Mouse (Mus musculus) myocyte (in vitro differentiated cells): ENCODE results near the gene Nudt2. TPM values are rescaled to one million over a fixed set of nuclear protein-coding genes. Genes with fewer than 3 reads are reported as not detected.

Experiments used
- H3K27me3 ChIP-seq: one replicate; pipeline ENCODE4 v1.6.1; 2011; ENCODE audit not compliant: control insufficient read depth, insufficient read depth, insufficient read length
- H3K36me3 ChIP-seq: one replicate; pipeline ENCODE4 v1.6.1; 2011; ENCODE audit not compliant: control insufficient read depth, insufficient read depth
- H3K4me2 ChIP-seq: one replicate; pipeline ENCODE4 v1.6.1; 2011; ENCODE audit warnings: low read depth, control low read depth
- H3K4me3 ChIP-seq: one replicate; pipeline ENCODE4 v1.5.1; 2011; ENCODE audit warnings: mild to moderate bottlenecking, control low read depth, moderate library complexity
- H3K79me2 ChIP-seq: one replicate; pipeline ENCODE4 v1.6.1; 2011; ENCODE audit not compliant: control insufficient read depth, insufficient read depth
- H3ac ChIP-seq: one replicate; pipeline ENCODE4 v1.6.1; 2011; ENCODE audit not compliant: control insufficient read depth, insufficient read length
- CEBPB ChIP-seq: IDR thresholded peaks from 2 replicates; pipeline ENCODE4 v1.6.1; 2011; ENCODE audit warnings: mild to moderate bottlenecking, moderate library complexity; ENCODE audit not compliant: poor library complexity, insufficient read depth, severe bottlenecking
- E2F4 ChIP-seq: IDR thresholded peaks from one replicate; pipeline ENCODE4 v1.6.1; 2011; ENCODE audit warnings: mild to moderate bottlenecking, control low read depth, moderate library complexity; ENCODE audit not compliant: insufficient read depth
- MAX ChIP-seq: IDR thresholded peaks from one replicate; pipeline ENCODE4 v1.6.1; 2011; ENCODE audit warnings: low read depth, mild to moderate bottlenecking, control low read depth
- MYOD1 ChIP-seq, 3 experiments: IDR thresholded peaks; one replicate each; pipeline ENCODE4 v1.6.1; 2011; ENCODE audit warnings: control low read depth in 2 of 3, low read depth in 2 of 3, mild to moderate bottlenecking in 2 of 3, moderate library complexity in 1 of 3; ENCODE audit not compliant: insufficient read length in 2 of 3, control insufficient read depth in 1 of 3
- MYOG ChIP-seq, 3 experiments: IDR thresholded peaks; one replicate each; pipeline ENCODE4 v1.6.1; 2011; ENCODE audit warnings: control low read depth in 2 of 3, low read depth in 2 of 3, mild to moderate bottlenecking in 2 of 3; ENCODE audit not compliant: insufficient read length in 2 of 3, control insufficient read depth in 1 of 3, insufficient read depth in 1 of 3
- POLR2A ChIP-seq: IDR thresholded peaks from one replicate; pipeline ENCODE4 v1.6.1; 2011; ENCODE audit warnings: low read depth, mild to moderate bottlenecking, control low read depth, moderate library complexity; ENCODE audit not compliant: insufficient read length
- POLR2AphosphoS2 ChIP-seq: IDR thresholded peaks from one replicate; pipeline ENCODE4 v1.6.1; 2011; ENCODE audit warnings: low read depth, control low read depth; ENCODE audit not compliant: insufficient read length
- REST ChIP-seq: IDR thresholded peaks from one replicate; pipeline ENCODE4 v1.6.1; 2011; ENCODE audit warnings: mild to moderate bottlenecking, control low read depth, moderate library complexity; ENCODE audit not compliant: insufficient read depth, insufficient read length
- SRF ChIP-seq: IDR thresholded peaks from one replicate; pipeline ENCODE4 v1.6.1; 2011; ENCODE audit warnings: low read depth; ENCODE audit not compliant: control insufficient read depth, insufficient read length
- TCF12 ChIP-seq: IDR thresholded peaks from one replicate; pipeline ENCODE4 v1.6.1; 2011; ENCODE audit warnings: mild to moderate bottlenecking, control low read depth; ENCODE audit not compliant: poor library complexity, insufficient read depth, severe bottlenecking
- TCF3 ChIP-seq: IDR thresholded peaks from one replicate; pipeline ENCODE4 v1.6.1; 2011; ENCODE audit warnings: low read depth, control low read depth; ENCODE audit not compliant: insufficient read length
- USF1 ChIP-seq: IDR thresholded peaks from one replicate; pipeline ENCODE4 v1.6.1; 2011; ENCODE audit warnings: low read depth, mild to moderate bottlenecking, control low read depth, moderate library complexity
- polyA plus RNA-seq: library from polyadenylated mRNA; unstranded; fragments of >200 nt; fragmentation: generic; extraction: Trizol; gene quantifications from one replicate; pipeline ENCODE4 v1.2.1, GENCODE M21; 2012; ENCODE audit warnings: missing spikeins

The Nudt2 gene
- polyA plus RNA-seq, 1 experiment, result 36.9 TPM

DNA sequence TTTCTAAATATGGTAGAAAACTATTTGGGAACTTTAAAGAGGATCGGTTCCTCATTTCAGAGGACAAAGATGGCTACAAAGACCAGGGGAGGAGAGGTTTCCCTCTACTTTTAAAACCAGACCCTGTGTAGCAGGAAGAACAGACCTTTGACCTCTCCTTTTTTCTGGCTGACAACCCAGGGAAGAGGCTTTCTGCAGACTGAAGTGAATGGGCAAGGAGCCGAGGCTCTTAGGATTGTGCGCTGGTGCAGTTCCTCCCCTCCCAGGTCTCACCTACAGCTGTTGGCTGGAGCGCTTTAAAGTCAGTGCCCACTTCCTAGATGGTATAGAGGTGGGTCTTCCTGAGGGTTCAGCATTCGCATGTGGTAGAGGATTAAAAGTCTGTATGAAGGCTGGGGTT lies 32.1 kb downstream of the Nudt2 start:
- TF ChIP-seq TCF3 (no peak), MYOD1 (IDR thresholded peaks at IDR 0.05; ENCODE audit: control insufficient read depth in 1 of 3, insufficient read length in 2 of 3, low read depth in 2 of 3) (no peak), POLR2AphosphoS2 (no peak), TCF12 (no peak), CEBPB (no peak), E2F4 (no peak), REST (no peak), MAX (no peak), SRF (no peak), POLR2A (no peak), MYOG (IDR thresholded peaks at IDR 0.05; ENCODE audit: control insufficient read depth in 1 of 3, insufficient read depth in 1 of 3, insufficient read length in 2 of 3, low read depth in 2 of 3) (no peak), USF1 (no peak)
- no peak overlapping the region for H3K4me3 ChIP-seq
- no peaks in the 10 kb centered on the region for H3K36me3 ChIP-seq
- no peaks in the 10 kb centered on the region for H3K27me3 ChIP-seq
- no peak overlapping the region for H3K4me2 ChIP-seq
- no peak overlapping the region for H3ac ChIP-seq
- no peaks in the 10 kb centered on the region for H3K79me2 ChIP-seq

GRCm38 (mm10) chr4:41497579-41497978 lies 32.6 kb downstream of the Nudt2 start:
- no peak for TF ChIP-seq MAX
- TF ChIP-seq SRF, result no peak
- no peak for TF ChIP-seq E2F4
- TF ChIP-seq POLR2AphosphoS2, result no peak
- no peak for TF ChIP-seq MYOG (IDR thresholded peaks at IDR 0.05; ENCODE audit: control insufficient read depth in 1 of 3, insufficient read depth in 1 of 3, insufficient read length in 2 of 3, low read depth in 2 of 3)
- TF ChIP-seq TCF3, result no peak
- TF ChIP-seq MYOD1 (IDR thresholded peaks at IDR 0.05; ENCODE audit: control insufficient read depth in 1 of 3, insufficient read length in 2 of 3, low read depth in 2 of 3), result no peak
- TF ChIP-seq POLR2A, result no peak
- TF ChIP-seq TCF12, result no peak
- TF ChIP-seq CEBPB, result no peak
- TF ChIP-seq USF1, result no peak
- no peak for TF ChIP-seq REST
- H3K4me2 ChIP-seq, result no peak overlapping the region
- H3ac ChIP-seq, result no peak overlapping the region
- H3K4me3 ChIP-seq, result no peak overlapping the region
- H3K27me3 ChIP-seq, result no peaks in the 10 kb centered on the region
- no peaks in the 10 kb centered on the region for H3K36me3 ChIP-seq
- no peaks in the 10 kb centered on the region for H3K79me2 ChIP-seq

DNA sequence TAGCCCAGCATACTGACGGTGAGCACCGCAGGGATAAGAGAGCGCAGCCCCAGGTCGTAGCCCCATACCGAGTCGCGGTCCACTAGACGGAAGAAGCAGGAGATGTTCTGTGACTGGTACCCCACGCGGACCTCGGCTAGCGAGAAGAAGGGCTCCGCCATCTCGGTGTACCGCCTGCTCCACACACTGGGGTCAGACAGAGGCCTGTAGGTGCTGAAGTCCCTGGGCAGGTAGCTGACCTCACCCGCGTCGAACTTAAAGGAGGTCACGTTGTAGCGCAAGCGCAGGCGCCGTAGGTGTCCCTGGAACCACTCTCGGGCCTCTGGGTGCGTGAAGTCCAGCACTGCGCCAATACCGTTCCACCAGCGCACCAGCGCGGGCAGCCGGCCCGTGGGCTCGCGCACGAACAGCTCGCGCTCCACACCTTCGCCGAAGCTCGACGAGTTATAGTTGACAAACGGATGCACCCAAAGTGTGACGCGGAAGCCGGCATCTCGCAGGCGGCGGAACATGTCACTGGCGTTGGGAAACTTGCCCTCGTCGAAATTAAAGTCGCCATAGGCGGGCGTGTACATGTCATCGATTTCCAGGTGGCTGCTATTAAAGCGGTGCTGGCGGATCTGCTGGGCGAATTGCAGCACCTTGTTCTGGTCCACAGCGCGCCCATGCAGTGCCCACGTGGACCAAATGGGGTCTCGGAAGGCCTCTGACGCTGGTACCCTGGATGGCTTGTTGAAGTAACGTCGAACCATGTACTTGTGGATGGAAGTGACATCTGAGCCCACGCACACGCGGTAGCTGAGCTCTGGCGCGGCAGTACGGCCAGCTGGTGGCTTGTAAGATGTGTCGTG lies 33.3 kb downstream of the Nudt2 start:
- H3K79me2 ChIP-seq, result no peaks in the 10 kb centered on the region
- no peak overlapping the region for H3ac ChIP-seq
- H3K27me3 ChIP-seq, result no peaks in the 10 kb centered on the region
- TF ChIP-seq E2F4, result no peak
- no peak for TF ChIP-seq USF1
- TF ChIP-seq MAX, result no peak
- TF ChIP-seq MYOD1 (IDR thresholded peaks at IDR 0.05; ENCODE audit: control insufficient read depth in 1 of 3, insufficient read length in 2 of 3, low read depth in 2 of 3), result no peak
- TF ChIP-seq POLR2AphosphoS2, result no peak
- no peak for TF ChIP-seq MYOG (IDR thresholded peaks at IDR 0.05; ENCODE audit: control insufficient read depth in 1 of 3, insufficient read depth in 1 of 3, insufficient read length in 2 of 3, low read depth in 2 of 3)
- no peak for TF ChIP-seq REST
- TF ChIP-seq SRF, result no peak
- TF ChIP-seq CEBPB, result no peak
- TF ChIP-seq POLR2A, result no peak
- no peak for TF ChIP-seq TCF3
- TF ChIP-seq TCF12, result no peak
- H3K36me3 ChIP-seq, result no peaks in the 10 kb centered on the region
- H3K4me2 ChIP-seq, result no peak overlapping the region
- no peak overlapping the region for H3K4me3 ChIP-seq

DNA sequence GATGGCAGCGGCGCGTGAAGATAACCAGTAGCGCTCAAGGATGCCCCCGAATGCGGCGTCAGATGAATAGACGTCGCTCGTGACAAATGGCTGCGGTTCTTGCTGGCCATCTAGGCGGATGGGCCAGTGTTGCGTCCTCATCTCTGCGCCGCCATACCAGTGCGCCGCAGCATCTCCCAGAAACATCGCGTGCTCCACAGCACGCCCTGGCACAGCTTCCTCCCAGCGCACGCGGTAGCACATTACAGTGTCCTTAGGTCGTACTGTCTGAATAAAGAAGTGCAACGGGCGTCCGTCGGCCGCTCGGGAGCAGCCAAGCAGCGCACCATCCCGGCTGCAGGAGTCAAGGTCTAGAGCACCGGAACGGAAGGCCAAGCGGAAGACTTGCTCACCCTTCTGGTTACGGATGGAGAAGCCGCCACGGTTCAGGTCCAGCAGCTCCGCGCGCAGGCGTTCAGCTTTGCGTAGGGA lies 34.0 kb downstream of the Nudt2 start:
- Histone ChIP-seq H3K36me3 (no peaks in the 10 kb centered on the region), H3K27me3 (no peaks in the 10 kb centered on the region), H3K79me2 (no peaks in the 10 kb centered on the region), H3K4me2 (no peak overlapping the region), H3ac (no peak overlapping the region), H3K4me3 (no peak overlapping the region)
- TF ChIP-seq MYOG (IDR thresholded peaks at IDR 0.05; ENCODE audit: control insufficient read depth in 1 of 3, insufficient read depth in 1 of 3, insufficient read length in 2 of 3, low read depth in 2 of 3), result no peak

- Histone ChIP-seq H3K36me3 (no peaks in the 10 kb centered on the region), H3K4me2 (no peak overlapping the region), H3K4me3 (no peak overlapping the region), H3ac (no peak overlapping the region), H3K27me3 (no peaks in the 10 kb centered on the region), H3K79me2 (no peaks in the 10 kb centered on the region)
- no peak for TF ChIP-seq MYOD1 (IDR thresholded peaks at IDR 0.05; ENCODE audit: control insufficient read depth in 1 of 3, insufficient read length in 2 of 3, low read depth in 2 of 3)
- TF ChIP-seq CEBPB, result no peak
- TF ChIP-seq USF1, result no peak
- no peak for TF ChIP-seq MAX
- TF ChIP-seq MYOG (IDR thresholded peaks at IDR 0.05; ENCODE audit: control insufficient read depth in 1 of 3, insufficient read depth in 1 of 3, insufficient read length in 2 of 3, low read depth in 2 of 3), result no peak
- TF ChIP-seq TCF12, result no peak
- no peak for TF ChIP-seq TCF3
- no peak for TF ChIP-seq POLR2A
- TF ChIP-seq E2F4, result no peak
- no peak for TF ChIP-seq SRF
These were observed 34.7 kb downstream of the Nudt2 start for GRCm38 (mm10) chr4:41499619-41500018.
